Mouse (Mus musculus) ovary, postnatal 14 days (tissue): ENCODE measurements at regions not wholly inside any gene's neighbourhood (a gene's known extent, or its start where the extent isn't known, plus 50 kb on each side); places are given as distances from the start of the nearest gene placed in this dataset.

ENCODE experiments used
- DNase-seq: peaks from one replicate; pipeline ENCODE4 v3.0.0; 2022; ENCODE audit warnings: low spot score

GRCm38 (mm10) chr3:9884691-9885354 is 203.1 kb upstream of the Gm9833 start:
- no peak for DNase-seq

GRCm38 (mm10) chr3:9885565-9885964 is 202.3 kb upstream of the Gm9833 start:
- DNase-seq: peak; percentile 15

- DNase-seq: no peak
Measured at GRCm38 (mm10) chr3:9886077-9886476, 201.8 kb upstream of the Gm9833 start.

GRCm38 (mm10) chr3:9886765-9887626 is 200.9 kb upstream of the Gm9833 start:
- no peak for DNase-seq

- no peak for DNase-seq
Measured at GRCm38 (mm10) chr3:9887627-9887994, 200.3 kb upstream of the Gm9833 start.

GRCm38 (mm10) chr3:9888051-9888450 is 199.9 kb upstream of the Gm9833 start:
- DNase-seq: no peak

GRCm38 (mm10) chr3:9892884-9893494 is 194.9 kb upstream of the Gm9833 start:
- no peak for DNase-seq

- DNase-seq: no peak
Measured at GRCm38 (mm10) chr3:9895396-9896135, 192.3 kb upstream of the Gm9833 start.

- DNase-seq: no peak
Measured at GRCm38 (mm10) chr3:9896303-9896702, 191.6 kb upstream of the Gm9833 start.

GRCm38 (mm10) chr3:9901663-9902062 is 186.2 kb upstream of the Gm9833 start:
- DNase-seq: no peak

GRCm38 (mm10) chr3:9913357-9913756 is 174.6 kb upstream of the Gm9833 start:
- DNase-seq: no peak

- DNase-seq: no peak
Measured at GRCm38 (mm10) chr3:9916538-9917106, 171.3 kb upstream of the Gm9833 start.

GRCm38 (mm10) chr3:9920331-9920730 is 167.6 kb upstream of the Gm9833 start:
- peak; percentile 13 for DNase-seq

GRCm38 (mm10) chr3:9921730-9922129 is 166.2 kb upstream of the Gm9833 start:
- DNase-seq: no peak

GRCm38 (mm10) chr3:9922541-9923046 is 165.3 kb upstream of the Gm9833 start:
- no peak for DNase-seq

- no peak for DNase-seq
Measured at GRCm38 (mm10) chr3:9924630-9925029, 163.3 kb upstream of the Gm9833 start.

GRCm38 (mm10) chr3:9936853-9937441 is 151.0 kb upstream of the Gm9833 start:
- no peak for DNase-seq

- no peak for DNase-seq
Measured at GRCm38 (mm10) chr3:9938651-9939050, 149.3 kb upstream of the Gm9833 start.

- DNase-seq: no peak
Measured at GRCm38 (mm10) chr3:9942631-9943030, 145.3 kb upstream of the Gm9833 start.

GRCm38 (mm10) chr3:9947357-9948065 is 140.4 kb upstream of the Gm9833 start:
- peak; percentile 67 for DNase-seq

- DNase-seq: no peak
Measured at GRCm38 (mm10) chr3:9948114-9948513, 139.8 kb upstream of the Gm9833 start.
